Mouse (Mus musculus) heart, embryonic 14.5 days (tissue): ENCODE results near the gene Ascl5. TPM values are rescaled to one million over a fixed set of nuclear protein-coding genes. Genes with fewer than 3 reads are reported as not detected.

Source experiments
- ATAC-seq: fragments of 200-750 bp; cut with Nextera tagmentation; 2 replicates; pipeline ENCODE4 v1.8.0; 2017; ENCODE audit warnings: low read depth, moderate TSS enrichment; ENCODE audit not compliant: insufficient number of reproducible peaks, insufficient read depth, low FRiP score
- H3K27ac ChIP-seq, 2 experiments: fragments of 200-500 bp in 1 of 2; fragments of 300-500 bp in 1 of 2; sonication (generic) in 1 of 2; replicated peaks in 1 of 2; 2 replicates each; pipeline ENCODE4 v1.5.1; 2012 to 2014; ENCODE audit warnings: low read depth in 2 of 2, low read length in 2 of 2, control low read depth in 1 of 2, mild to moderate bottlenecking in 1 of 2, mixed read lengths in 1 of 2; ENCODE audit not compliant: control insufficient read depth in 1 of 2, insufficient read depth in 1 of 2
- H3K27me3 ChIP-seq: fragments of 300-500 bp; sonication (generic); 2 replicates; pipeline ENCODE4 v1.6.1; 2014; ENCODE audit warnings: mild to moderate bottlenecking, low read length, control low read depth; ENCODE audit not compliant: control insufficient read depth, insufficient read depth
- H3K36me3 ChIP-seq: fragments of 300-500 bp; sonication (generic); 2 replicates; pipeline ENCODE4 v1.6.1; 2014; ENCODE audit warnings: mild to moderate bottlenecking, control low read depth, low read length, mixed read lengths; ENCODE audit not compliant: control insufficient read depth, insufficient read depth
- H3K4me1 ChIP-seq, 2 experiments: fragments of 200-500 bp in 1 of 2; fragments of 300-500 bp in 1 of 2; sonication (generic) in 1 of 2; 2 replicates each; pipeline ENCODE4 v1.6.1; 2012 to 2014; ENCODE audit warnings: low read length in 2 of 2, control low read depth in 1 of 2, mixed read lengths in 1 of 2; ENCODE audit not compliant: control insufficient read depth in 2 of 2, insufficient read depth in 2 of 2
- H3K4me2 ChIP-seq: fragments of 300-500 bp; sonication (generic); 2 replicates; pipeline ENCODE4 v1.6.1; 2014; ENCODE audit warnings: mild to moderate bottlenecking, low read length
- H3K4me3 ChIP-seq, 2 experiments: fragments of 200-500 bp in 1 of 2; fragments of 300-500 bp in 1 of 2; sonication (generic) in 1 of 2; 2 replicates each; pipeline ENCODE4 v1.5.1; 2012 to 2014; ENCODE audit warnings: low read length in 2 of 2, mild to moderate bottlenecking in 2 of 2, control low read depth in 1 of 2, low read depth in 1 of 2, moderate library complexity in 1 of 2; ENCODE audit not compliant: control insufficient read depth in 1 of 2, insufficient read depth in 1 of 2
- H3K9ac ChIP-seq: fragments of 300-500 bp; sonication (generic); 2 replicates; pipeline ENCODE4 v1.6.1; 2014; ENCODE audit warnings: mild to moderate bottlenecking, low read length
- H3K9me3 ChIP-seq: fragments of 300-500 bp; sonication (generic); 2 replicates; pipeline ENCODE4 v1.6.1; 2016; ENCODE audit warnings: low read length, control low read depth; ENCODE audit not compliant: control insufficient read depth
- WGBS: fragments of 180-500 bp; shearing (Covaris S2); extraction: QIAGEN DNeasy Blood & Tissue Kit; methylation state at CpG from one replicate; pipeline ENCODE4 v1.1.7; 2014; 5-methylcytosine and 5-hydroxymethylcytosine counted together
- polyA plus RNA-seq: library from polyadenylated mRNA; unstranded; fragments of >200 nt; fragmentation: Nextera tagmentation; extraction: Ambion mirVana; gene quantifications from 2 replicates; pipeline ENCODE4 v1.2.1, GENCODE M21; 2014

The Ascl5 gene
- polyA plus RNA-seq, 1 experiment from 2014 or later: not detected

GRCm38 (mm10) chr1:136093726-136094125 is 43.1 kb downstream of the Ascl5 start:
- no peak overlapping the region for H3K4me2 ChIP-seq
- H3K27ac ChIP-seq: no peak overlapping the region
- peaks cover 0 to 5% of the 10 kb centered on the region in 2 experiments; a peak in 2 of 4 replicates for H3K4me1 ChIP-seq
- H3K36me3 ChIP-seq: no peaks in the 10 kb centered on the region
- WGBS: 63% methylated on average over 3 of the region's 3 CpGs
- H3K4me3 ChIP-seq: no peak overlapping the region
- H3K9me3 ChIP-seq: no peaks in the 10 kb centered on the region
- no peaks in the 10 kb centered on the region for H3K27me3 ChIP-seq
- no peak overlapping the region for H3K9ac ChIP-seq
- no peak for ATAC-seq

- no peak overlapping the region for H3K4me3 ChIP-seq
- no peak overlapping the region for H3K27ac ChIP-seq
- peaks cover 0 to 3% of the 10 kb centered on the region in 2 experiments; a peak in 1 of 4 replicates for H3K4me1 ChIP-seq
- no peaks in the 10 kb centered on the region for H3K36me3 ChIP-seq
- H3K9me3 ChIP-seq: no peaks in the 10 kb centered on the region
- H3K4me2 ChIP-seq: no peak overlapping the region
- no peaks in the 10 kb centered on the region for H3K27me3 ChIP-seq
- WGBS: 65% methylated on average over 5 of the region's 5 CpGs
- ATAC-seq: no peak
- no peak overlapping the region for H3K9ac ChIP-seq
Observed at GRCm38 (mm10) chr1:136094807-136095206, 44.2 kb downstream of the Ascl5 start.

Other genes with a start within 250 kb of the Ascl5 start
- 3.1 and 4.8 TPM in 2 replicates for gene Lad1, start 232.2 kb upstream of the Ascl5 start, polyA plus RNA-seq
- gene Tnnt2, start 214.4 kb upstream of the Ascl5 start, polyA plus RNA-seq: 7,347 and 7,875 TPM in 2 replicates
- gene Pkp1, start 131.6 kb upstream of the Ascl5 start, polyA plus RNA-seq: 0.04 and 0.08 TPM in 2 replicates
- gene Igfn1, start 44.5 kb upstream of the Ascl5 start, polyA plus RNA-seq: 0.08 TPM in 1 of 2 replicates, not detected in the other
- 38.9 and 82.2 TPM in 2 replicates for gene Tmem9, start 42.7 kb upstream of the Ascl5 start, polyA plus RNA-seq
- gene Cacna1s, start 1.9 kb downstream of the Ascl5 start, polyA plus RNA-seq: 0.20 and 0.45 TPM in 2 replicates
- 1.0 and 1.1 TPM in 2 replicates for gene Kif21b, start 80.6 kb downstream of the Ascl5 start, polyA plus RNA-seq
- not detected in 2 replicates for gene Mroh3, start 162.0 kb downstream of the Ascl5 start, polyA plus RNA-seq
- 0.08 and 0.30 TPM in 2 replicates for gene Inava, start 183.5 kb downstream of the Ascl5 start, polyA plus RNA-seq
- gene Gpr25, start 210.1 kb downstream of the Ascl5 start, polyA plus RNA-seq: not detected in 2 replicates